Mouse (Mus musculus): Measurements from ENCODE around the gene Wnt16.

DNA sequence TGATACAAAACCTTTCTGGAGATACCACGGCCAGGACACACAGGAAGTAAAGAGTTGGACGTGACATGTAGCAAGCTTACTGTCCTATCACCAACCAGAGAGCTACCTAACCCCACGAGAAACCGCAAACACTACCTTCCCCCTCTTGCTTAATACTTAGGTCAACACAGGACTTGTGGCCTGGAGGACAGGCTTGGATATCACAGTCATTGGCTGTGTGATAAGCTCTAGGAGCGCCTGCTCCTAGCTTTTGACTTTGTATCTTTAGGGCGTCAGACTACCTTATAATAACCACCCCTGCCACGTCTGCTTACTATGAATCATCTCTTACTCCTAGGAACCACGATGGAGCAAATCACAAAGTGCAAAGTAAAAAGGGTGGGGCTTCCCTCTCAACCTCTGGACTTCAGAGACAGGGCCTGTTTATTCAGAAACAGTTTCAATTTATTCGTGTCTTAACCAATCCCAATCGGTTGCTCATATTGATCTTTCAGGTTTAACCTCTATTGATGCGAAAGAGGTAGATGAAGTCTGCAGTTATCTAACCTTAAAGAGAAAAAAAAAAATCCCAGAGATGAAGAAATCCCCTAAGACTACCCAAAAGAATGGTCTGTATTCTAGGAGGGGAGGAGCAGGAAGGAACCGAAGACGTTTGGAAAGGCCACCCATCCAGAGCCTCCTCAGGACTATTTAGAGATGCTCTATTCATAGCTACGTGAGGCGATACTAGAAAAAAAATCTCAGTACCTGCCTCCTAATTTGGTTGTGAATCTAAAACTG, 51.9 kb downstream of the Wnt16 start:
- no peak for TF ChIP-seq POLR2A (IDR thresholded peaks at IDR 0.05; ENCODE audit: control insufficient read depth in 1 of 2, insufficient read depth in 1 of 2, low read depth in 1 of 2, low read length in 2 of 2, poor library complexity in 1 of 2)
- no peak for TF ChIP-seq CHD2 (IDR thresholded peaks at IDR 0.05; ENCODE audit: low read length)
- no peak for TF ChIP-seq USF2 (IDR thresholded peaks at IDR 0.05; ENCODE audit: borderline replicate concordance in 1 of 2, insufficient read depth in 1 of 2, low read depth in 1 of 2, low read length in 2 of 2)
- TF ChIP-seq MAFK (IDR thresholded peaks at IDR 0.05; ENCODE audit: borderline replicate concordance, low read depth, low read length): no peak
- TF ChIP-seq MEF2A (IDR thresholded peaks at IDR 0.05; ENCODE audit: extremely low read depth, insufficient replicate concordance, low read depth, low read length, poor library complexity, severe bottlenecking): no peak
- no peak for TF ChIP-seq NELFE (IDR thresholded peaks at IDR 0.05; ENCODE audit: low read depth, low read length)
